Mouse (Mus musculus): Measurements from ENCODE around the gene Snrpb2. TPM values are rescaled to one million over a fixed set of nuclear protein-coding genes. Genes with fewer than 3 reads are reported as not detected.

Snrpb2 gene
- total RNA-seq, 2 experiments from 2014 or later: 16.0 to 20.4 TPM

GRCm38 (mm10) chr2:143114716-143115115, 51.9 kb downstream of the Snrpb2 start:
- no peak for TF ChIP-seq CTCF (IDR thresholded peaks at IDR 0.05)
- no peak for DNase-seq
- Histone ChIP-seq H3K4me3 (no peak overlapping the region), H3K27ac (no peak overlapping the region)
- intact Hi-C loops (cut with DNase I): loop anchor here (2.0 kb wide), 1 partner anchor 662 kb away; no protein-coding TSS in a partner anchor

GRCm38 (mm10) chr2:143117453-143117852, 54.6 kb downstream of the Snrpb2 start:
- no peak overlapping the region for H3K27ac ChIP-seq
- peak; percentile 36; the same call in 1 of the 2 replicates for TF ChIP-seq CTCF (IDR thresholded peaks at IDR 0.05)
- H3K4me3 ChIP-seq: no peak overlapping the region
- no peak for DNase-seq
- intact Hi-C loops (cut with DNase I): no loop called here

- no peak for DNase-seq
- intact Hi-C loops (cut with DNase I): no loop called here
- Histone ChIP-seq H3K4me3 (no peak overlapping the region), H3K27ac (no peak overlapping the region)
- TF ChIP-seq CTCF (IDR thresholded peaks at IDR 0.05): no peak
Measured at GRCm38 (mm10) chr2:143118221-143118620, 55.4 kb downstream of the Snrpb2 start.

Other genes starting within 250 kb of the Snrpb2 start
- gene Kif16b, start 161.5 kb upstream of the Snrpb2 start, total RNA-seq (2021): 10 to 100 TPM; 35.4 to 39.1 TPM
- gene Otor, start 15.4 kb downstream of the Snrpb2 start, total RNA-seq (2021): not detected

Data from gastrocnemius, adult 2 months (tissue).